Mouse (Mus musculus) adrenal gland, adult 2 months (tissue): ENCODE results near the gene Hrasls5. TPM values are rescaled to one million over a fixed set of nuclear protein-coding genes. Genes with fewer than 3 reads are reported as not detected.

ENCODE experiments used
- DNase-seq: peaks from one replicate; pipeline ENCODE4 v3.0.0; 2021
- long read RNA-seq: library from polyadenylated mRNA; stranded (forward); transcript quantifications from one replicate; pipeline ENCODE4 v2.0.0, GENCODE M21; 2021
- polyA plus RNA-seq: library from polyadenylated mRNA; depleted of rRNA; stranded (reverse); fragments of >200 nt; gene quantifications from 2 replicates; pipeline ENCODE4 v1.2.3, GENCODE M21; 2012; rRNA removed
- total RNA-seq, 2 experiments: library from RNA; stranded (reverse); gene quantifications; 2 replicates each; pipeline ENCODE4 v1.2.3; 2021

Gene Hrasls5
- total RNA-seq (under 1 TPM in 1 of 2 experiments, not detected in 1; 0.37 TPM), polyA plus RNA-seq (1.0 TPM in 1 of 2 replicates, not detected in the other)
- long read RNA-seq, result 0 reads

DNA sequence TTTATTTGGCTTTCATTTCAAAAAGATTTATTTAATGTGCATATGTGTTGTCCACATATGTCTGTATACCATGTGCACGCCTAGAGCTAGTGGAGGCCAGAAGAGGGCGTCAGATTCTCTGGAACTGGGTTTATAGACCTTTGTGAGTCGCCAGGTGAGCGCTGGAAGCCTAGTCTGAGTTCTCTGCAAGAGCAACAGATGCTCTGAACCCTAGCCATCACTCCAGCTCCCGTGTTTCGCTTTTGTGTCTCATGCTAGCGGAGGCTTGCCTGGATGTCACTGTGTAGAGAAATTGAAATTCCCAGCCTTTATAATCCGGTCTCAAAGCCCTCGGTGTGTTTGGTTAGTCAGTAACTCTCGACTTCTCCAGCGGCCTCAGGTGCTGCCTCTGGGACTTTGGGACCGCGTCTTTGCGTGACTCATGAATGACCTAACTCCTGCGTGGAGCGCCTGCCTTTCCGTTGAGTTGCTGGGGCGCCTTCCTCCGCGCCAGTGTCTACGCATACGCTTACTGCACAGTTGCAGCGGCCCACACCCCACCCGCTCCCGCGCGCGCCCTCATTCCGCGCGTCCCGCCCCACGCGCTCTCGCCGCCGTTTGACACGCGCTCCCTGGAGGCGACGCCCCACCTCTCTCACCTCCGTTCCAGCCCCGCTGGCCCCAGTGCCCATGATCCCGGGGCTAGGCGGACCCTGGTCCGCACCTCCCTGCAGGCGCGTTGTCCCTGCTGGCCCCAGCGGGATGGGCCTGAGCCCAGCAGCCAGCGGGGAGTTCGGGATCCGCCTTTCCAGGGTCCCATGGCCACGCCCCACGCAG is at the start of gene Hrasls5:
TSS of gene Hrasls5 (plus strand) at position 600 of the 816 bp plus-strand sequence.
- DNase-seq, result peak; percentile 71

DNA sequence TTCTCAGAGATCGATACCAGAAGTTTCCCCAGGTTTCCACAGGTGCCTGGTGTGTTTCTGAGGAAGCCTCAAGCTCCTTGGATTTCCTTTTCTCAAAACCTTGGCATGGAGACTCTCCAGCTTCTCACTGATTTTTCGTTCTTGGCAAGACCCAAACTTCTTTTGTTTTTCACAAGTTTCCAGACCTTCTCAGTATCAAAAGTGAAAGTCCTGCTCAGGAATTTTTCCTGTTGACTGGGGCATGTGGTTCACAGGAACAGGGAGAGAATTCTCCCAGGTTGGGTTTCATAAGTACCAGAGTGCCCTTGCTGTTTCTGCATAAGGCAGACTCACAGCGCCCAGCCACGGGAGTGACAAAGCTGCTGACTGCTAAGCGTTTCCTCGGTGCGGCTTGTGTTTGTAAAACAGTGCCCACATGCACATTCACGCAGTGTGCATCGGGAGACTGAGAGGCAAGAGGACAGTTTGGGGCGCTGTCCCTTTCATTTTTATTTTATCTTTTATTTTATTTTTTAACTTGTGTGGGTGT is 49.7 kb upstream of the Hrasls5 start:
- no peak for DNase-seq

DNA sequence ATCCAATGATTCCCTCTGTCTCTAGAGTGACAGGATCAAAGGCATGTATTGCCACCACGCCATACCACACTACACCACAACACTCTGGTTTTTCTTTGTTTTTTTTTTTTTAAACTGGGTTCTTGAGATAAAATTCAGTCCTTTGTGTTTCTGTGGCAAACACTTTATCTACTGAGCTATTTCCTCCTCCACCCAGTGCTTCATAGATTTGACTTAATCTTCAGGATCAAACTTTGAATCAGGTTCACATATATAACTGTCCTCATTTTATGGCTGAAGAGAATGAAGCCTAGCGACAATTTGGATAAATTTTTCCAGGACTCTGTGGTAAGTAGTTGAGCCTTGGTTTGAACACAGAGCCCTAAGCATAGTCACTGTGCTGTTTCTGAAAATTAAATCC is 48.7 kb upstream of the Hrasls5 start:
- DNase-seq, result no peak

DNA sequence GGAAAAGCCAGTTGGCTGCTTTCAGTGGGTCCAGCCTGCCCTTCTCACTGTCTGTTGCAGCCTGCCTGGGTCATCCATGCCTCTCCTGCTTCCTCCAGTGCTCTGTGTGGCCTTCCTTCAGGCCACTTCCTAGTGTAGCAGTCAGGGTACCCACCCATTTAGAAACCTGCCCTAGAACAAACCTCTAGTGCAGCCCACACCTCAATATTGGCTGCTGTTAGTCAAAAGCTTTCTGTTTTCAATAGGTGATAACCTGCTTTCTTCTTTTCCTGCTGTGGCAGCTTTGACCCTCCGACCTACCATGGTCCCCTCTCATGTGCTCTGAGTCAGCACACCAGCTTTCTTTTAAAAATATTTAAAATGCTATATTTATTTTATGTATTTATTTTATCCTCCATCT is 47.9 kb upstream of the Hrasls5 start:
- no peak for DNase-seq

DNA sequence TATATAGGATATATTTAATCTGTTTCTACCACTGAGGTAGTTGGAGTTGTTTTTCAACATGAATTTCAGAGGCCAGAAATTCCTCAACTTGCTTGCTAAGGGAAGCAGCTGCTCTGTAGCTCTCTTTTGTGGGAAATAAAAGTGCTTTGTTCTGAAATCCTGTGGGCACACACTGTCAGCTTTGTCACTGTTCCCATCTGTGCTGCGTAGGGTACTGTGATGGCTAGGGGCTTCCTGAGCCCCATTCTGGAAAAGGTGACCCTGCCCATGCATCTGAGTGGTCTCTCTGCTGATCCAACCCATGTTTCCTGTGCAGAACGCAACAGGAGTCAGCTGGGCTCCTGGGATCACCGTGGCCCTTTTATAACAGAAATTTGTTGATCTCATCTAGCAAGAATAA is 45.5 kb upstream of the Hrasls5 start:
- DNase-seq, result no peak

DNA sequence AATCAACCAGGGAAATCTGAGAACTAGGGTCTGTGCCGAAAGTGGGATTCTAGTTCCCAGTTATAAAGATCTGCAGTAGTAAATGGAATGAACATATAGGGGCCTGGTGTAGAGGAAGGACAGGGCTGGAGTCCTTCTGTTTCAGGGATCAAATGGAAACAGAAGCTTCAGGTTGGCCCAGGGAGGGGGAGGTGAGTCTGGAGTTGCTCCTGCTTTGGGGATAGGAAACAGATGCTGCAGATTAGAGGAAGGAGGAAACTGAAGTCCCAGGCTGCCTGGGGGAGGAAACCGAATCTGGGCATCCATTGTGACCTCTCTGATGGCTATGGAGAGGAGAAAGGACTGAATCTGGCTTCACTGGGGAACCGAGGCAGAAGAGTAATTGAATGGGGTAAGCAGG is 44.0 kb upstream of the Hrasls5 start:
- DNase-seq, result no peak

DNA sequence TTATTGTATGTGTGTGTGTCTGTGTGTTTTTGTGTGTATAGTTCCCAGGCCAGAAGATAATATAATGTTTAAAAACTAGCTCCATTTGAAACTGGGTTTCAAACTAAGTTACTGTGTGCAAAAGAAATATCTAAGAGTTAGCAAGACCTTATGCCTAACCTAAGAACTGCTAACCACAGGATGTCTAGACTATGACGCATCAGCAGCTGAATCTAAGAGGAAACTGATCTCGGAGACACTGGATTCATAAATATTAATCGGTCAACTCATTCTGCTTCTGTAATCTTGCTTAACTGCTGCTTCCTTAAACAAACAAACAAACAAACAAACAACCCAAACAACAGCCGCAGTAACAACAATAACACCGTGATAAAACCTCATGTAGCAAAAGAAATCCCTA is 42.7 kb upstream of the Hrasls5 start:
- DNase-seq, result no peak

DNA sequence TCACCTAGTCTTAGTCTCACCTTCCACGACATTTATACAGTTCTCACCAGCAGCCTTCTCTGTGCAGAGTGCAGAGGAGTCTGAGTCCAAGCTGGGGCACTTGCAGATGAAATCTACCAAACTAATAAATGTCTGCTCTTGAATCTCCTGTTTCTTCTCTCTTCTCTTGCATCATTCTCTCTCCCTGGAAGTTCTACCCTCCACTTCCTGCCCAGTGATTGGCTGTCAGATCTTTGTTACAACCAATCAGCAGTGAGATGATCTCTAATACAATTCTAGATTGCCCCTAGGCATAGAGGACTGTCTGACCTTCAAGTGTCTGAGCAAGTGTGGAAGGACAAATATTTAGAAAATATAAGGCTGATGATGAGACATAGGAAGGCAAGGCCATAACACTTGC is 36.2 kb upstream of the Hrasls5 start:
- no peak for DNase-seq

DNA sequence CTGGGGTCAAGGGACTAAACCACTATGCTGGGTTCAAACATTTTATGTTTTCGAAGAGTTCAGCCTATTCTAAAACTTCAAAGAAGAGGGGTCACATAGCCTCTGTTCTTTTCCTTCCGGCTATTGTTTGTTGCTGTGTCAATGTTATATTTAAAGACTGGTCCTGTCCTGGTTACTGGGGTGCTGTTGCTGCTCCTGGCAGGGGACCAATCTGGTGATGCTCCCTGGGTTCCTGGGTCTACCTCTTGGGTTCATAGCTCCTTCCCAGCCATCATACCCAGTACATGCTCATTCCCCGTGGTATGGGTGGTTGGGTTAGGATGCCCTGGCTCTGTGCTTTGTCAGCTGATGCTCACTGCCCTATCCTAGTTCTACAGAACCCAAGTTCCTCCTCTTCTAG is 34.6 kb upstream of the Hrasls5 start:
- no peak for DNase-seq

DNA sequence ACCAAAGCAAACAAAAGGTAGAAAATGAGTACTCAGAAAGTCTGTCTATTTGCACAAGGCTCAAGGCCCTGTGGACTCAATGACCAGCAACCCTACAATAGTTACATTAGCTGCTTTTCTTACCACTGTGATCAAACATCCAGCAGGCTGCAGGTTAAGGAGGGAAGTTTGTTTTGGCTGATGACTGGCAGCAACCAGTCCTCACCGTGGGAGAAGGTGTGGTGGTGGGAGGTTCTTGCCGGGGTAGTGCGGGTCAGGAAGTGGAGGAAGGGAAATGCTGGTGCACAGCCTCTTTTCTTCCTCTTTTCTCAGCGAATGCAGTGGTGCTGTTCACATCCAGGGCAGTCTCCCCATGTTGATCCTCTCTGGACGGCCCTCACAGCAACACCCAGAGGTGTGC is 31.3 kb upstream of the Hrasls5 start:
- no peak for DNase-seq

DNA sequence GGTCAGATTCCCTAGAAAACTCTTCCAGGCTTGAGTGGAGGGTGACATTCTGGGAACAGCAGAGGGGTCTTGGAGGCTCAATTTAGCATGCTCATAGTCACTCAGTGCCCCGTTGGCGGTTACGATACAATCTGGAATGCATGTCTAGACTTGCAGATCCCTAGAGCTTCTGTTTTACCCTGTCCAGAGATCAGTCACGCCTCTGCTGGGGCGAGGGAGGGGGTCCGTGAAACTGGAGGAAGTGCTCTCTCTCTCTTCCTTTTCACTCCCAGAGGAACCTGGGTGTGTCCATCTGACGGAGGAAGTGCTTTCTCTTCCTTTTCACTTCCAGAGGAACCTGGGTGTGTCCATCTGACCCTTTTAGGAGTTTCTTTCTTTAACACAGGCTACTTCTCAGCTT is 29.2 kb upstream of the Hrasls5 start:
- DNase-seq, result no peak

DNA sequence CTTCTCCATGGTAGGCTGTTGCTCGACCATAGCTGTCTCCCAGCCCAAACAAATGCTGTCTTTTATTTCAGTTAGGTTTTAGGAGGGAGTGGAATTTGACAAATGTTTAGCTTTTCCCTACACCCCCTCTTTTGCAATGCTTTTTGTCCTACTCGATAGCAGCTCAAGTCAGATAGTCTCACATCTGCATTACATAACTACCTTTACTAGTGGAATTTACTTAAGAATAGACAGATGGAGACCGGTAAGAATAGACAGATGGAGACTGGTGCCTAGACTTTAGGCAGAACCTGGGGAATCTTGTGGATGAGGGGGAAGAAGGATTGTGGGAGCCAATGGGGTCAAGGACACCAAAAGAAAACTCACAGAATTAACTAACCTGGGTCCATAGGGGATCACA is 28.7 kb upstream of the Hrasls5 start:
- DNase-seq, result no peak

DNA sequence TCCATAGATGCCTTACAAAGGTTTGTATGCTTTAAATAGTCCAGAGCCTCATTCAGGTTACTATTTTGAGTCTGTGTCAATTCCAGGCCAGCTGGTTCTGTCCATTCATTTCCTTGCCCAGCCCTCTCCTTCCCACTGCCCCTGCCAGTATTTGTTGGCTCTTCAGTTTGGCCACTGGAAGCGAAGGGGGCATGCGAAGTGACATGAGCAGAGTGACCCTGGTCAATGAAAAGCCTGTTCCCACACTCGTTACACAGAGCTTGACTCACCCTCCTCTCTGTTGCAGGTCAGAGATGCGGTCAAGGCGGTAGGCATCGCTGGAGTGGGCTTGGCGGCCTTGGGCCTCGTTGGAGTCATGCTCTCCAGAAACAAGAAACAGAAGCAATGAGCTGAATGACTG is 27.1 kb upstream of the Hrasls5 start:
- DNase-seq, result peak; percentile 81

DNA sequence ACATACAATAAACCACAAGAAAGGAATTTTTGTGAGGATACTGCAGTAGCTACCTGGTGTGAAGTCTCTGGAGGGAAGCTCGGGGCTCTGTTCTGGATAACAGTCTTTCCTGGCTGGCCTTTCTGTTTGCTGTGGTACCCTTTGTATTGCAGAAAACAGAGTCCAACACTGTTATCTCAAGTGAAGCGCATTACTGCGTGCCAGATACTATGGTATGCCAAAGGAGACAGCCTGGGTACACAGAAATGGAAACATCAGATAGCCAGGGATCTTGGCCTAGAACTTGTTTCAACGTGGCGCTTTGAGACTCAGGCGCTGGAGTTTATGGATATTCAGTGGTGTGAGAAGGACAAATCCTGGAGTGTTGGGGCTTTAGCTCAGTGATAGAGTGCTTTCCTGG is 26.6 kb upstream of the Hrasls5 start:
- no peak for DNase-seq

DNA sequence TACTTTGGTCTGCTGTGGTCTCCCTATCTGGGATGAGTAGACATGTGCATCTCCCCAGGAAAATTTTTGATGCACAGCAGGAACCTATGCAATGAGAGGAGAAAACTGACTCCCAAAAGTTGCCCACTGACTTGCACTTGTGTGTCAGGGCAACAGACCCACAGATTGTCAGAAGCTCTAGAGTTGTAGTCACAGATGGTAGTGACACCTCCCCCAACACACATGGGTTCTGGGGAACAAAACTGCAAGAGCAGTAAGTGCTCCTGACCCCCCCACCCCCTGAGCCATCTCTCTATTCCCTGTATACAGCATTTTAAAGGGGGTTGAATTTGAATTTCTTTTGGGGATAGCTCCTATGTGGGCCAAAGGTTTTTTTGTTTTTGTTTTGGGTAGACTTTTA is 21.5 kb upstream of the Hrasls5 start:
- DNase-seq, result no peak

DNA sequence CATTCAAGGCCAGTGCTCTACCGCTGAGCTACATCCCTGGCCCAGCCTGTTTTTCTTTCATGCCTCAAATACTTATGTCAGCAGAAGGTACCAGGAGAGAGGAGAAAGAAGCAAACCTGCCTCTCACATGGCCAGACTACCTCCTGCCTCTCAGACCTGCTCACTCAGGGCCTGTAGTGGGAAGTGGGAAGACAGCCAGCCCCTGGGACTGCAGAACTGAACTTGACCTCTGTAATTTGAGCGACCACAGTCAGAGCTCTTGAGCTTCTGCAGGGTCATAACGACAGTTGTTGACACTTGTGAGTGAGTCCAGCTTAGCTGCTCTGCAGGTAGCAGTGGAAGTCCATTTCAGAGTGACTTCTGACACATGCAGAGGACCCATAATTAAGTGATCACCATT is 20.3 kb upstream of the Hrasls5 start:
- DNase-seq, result no peak

DNA sequence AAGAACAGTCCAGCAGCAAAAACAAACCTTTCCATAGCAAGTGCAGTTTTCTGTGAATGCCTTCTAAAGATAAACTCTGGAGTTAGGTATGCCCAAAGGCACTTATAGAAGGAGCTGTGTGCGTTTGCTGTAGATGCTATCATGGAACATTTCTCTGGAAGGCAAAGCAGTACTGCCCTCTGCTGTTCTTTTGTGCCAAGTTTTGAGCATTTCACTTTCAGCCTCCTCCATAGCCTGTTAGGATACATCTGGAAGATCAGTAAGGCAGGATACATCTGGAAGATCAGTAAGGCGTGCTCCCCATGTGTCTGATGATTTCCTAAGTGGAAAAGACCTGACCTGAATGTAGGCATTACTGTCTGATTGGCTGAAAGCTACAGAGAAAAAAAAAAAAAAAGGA is 16.8 kb upstream of the Hrasls5 start:
- DNase-seq, result peak; percentile 36

DNA sequence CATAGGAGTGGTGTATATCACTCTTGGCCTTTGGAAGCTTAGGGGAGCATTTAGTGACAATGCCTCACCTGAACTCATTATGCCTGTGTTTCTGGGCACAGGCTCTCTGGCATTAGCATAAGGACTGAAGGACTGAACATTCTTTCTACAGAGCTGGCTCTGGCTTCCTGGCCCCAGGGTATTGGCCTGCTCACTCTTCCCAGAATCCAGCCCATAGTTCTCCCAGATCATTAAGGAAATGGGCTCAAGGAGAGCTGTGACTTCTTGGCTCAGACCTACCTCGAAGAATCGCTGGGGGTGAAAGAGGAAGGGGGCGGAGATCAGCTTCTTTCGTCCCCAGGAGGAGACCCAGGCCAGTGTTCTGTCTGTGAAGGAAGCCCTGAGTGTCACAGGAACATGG is 13.9 kb upstream of the Hrasls5 start:
- DNase-seq, result no peak

DNA sequence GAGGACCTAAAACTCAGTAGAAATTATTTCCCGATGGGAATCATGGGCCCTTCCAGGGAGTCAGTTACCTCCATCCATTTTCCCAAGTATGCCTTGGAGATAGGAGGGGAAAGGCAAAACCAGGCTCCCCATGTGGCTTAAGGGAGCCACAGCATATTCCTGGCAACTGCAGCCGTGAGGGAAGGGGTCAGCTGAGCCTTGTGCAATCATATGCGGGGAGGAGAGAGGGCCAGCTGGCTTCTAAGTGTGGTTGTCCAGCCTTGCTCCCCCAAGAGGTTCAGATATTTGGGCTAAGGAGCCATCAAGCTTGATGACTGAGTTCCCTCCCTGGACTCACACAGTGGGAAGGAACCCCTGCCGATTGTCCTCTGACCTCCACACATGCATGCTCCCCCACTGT is 10.8 kb upstream of the Hrasls5 start:
- DNase-seq, result peak; percentile 48

DNA sequence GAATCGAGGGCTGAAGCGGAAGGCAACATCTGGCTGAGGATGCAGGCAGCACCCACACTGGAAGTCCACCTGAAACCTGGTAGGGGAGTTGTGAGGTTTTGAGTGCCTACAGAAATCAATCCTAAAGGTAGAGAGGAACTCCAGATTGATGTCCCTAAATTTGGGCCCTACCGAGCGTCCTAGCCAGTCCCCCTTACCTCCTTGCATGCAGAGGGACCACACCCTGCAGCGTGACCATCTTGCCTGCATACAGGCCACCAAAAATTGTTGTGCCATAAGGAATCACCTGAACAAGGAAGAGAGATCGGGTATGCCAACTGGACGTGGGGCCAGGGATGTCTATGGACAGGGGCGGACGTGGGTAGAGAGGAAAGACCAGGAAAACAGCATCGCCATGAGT is 8.2 kb upstream of the Hrasls5 start:
- no peak for DNase-seq

DNA sequence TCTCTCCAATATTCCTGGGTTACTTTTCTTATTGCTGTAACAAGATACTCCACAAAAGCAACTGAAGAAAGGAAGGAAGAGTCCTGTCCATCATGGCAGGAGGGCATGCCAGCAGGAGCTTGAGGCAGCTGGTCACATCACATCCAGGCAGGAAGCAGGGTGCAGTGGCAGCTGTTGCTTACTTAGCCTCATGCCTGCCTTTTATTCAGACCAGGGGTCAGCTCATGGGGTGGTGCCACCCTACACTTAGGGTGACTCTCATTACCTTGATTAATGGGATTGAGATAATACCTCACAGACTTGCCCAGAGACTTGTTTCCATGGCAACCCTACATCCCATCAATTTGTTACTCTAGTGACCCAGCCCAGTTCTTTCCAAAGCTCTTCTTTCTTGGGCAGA is 7.3 kb upstream of the Hrasls5 start:
- no peak for DNase-seq

DNA sequence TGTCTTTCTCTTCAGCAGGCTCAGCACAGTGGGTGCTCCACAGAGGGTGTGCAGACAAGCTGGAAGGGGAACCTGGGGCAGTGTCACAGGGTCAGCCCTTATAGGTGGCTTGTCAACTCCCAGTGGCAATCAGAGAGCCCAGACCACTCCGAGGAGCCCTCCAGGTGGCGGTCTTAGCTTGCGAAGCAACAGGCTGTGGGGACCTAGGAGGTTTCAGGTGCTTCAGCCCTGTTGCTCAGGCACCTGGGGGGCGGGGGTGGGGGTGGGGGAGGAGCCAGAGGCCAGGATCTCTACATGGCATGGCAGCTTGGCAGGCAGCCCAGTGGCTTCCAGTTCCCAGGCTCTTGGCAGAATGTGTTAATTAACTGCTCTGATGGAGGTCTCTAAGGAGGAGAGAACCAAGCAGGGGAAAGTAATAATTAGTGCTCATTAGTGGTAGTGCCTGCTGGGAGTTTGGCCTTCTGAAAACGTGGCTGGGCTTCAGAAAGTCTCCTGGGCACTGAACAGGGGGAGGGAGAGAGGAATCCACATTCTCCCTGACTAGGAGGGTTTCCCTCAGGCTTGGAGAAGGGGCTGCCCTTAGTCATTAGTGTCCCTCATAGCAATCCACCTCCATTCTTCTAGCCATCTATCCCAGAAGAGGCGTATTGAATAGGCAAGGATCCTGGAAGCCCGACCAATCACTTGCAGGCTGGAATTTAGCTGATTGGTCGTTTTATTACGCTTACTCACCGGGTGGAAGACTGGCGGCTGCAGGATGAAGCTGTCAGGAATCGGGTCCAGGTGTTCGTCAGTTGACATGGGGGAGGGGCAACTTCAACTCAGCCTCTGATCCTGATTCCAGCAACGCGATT is 6.2 kb upstream of the Hrasls5 start:
- DNase-seq, result peak; percentile 32
